Mouse (Mus musculus) heart, postnatal 10 days (tissue): ENCODE measurements around the gene Rab40b. TPM values are rescaled to one million over a fixed set of nuclear protein-coding genes. Genes with fewer than 3 reads are reported as not detected.
"Not testable (repeated sequence)": the region's sequence is repeated elsewhere in the genome, so short reads cannot be mapped to it uniquely, and the experiment has no call there.

Experiments
- DNase-seq, 2 experiments: peaks; one replicate each; pipeline ENCODE4 v3.0.0; 2021
- intact Hi-C: fragments of 180-260 bp; cut with DNase I; formaldehyde crosslinking; loops from one replicate; pipeline ENCODE4 v1.15.1; 2025
- total RNA-seq, 2 experiments: library from RNA; stranded (reverse); gene quantifications; 2 replicates each; pipeline ENCODE4 v1.2.3; 2021

Gene Rab40b
- total RNA-seq, 2 experiments from 2014 or later, result 2.1 to 2.8 TPM

DNA sequence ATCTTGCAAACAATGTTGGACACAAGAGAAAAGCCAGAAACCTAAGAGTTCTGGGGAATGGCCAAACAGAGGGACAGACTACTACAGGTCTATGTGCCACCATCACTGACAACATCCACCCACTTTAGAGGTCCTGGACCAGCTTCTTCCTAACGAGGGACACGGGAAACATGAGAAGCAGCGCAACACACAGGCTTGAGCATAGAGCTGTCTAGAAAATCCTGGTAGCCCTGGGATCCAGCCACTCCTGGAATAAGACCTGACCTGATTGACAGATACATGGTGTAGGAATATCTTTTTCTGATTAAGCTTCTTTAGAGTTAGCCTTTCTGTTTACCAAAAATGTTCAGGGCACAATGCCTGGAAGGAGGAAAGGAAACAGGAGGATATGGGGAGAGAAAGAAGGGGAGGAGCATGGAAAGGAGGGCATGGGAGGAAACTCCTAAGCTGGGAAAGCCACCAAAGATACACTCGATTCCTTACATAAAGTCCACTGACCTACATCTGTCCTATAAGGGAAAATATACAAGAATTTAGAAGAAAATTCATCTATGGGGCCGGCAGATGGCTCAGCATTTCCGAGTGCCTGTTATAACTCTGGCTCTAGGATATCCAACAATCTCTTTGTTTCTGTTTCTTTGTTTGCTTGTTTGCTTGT, 17.6 kb downstream of the Rab40b start:
- intact Hi-C loops, result no loop called here

DNA sequence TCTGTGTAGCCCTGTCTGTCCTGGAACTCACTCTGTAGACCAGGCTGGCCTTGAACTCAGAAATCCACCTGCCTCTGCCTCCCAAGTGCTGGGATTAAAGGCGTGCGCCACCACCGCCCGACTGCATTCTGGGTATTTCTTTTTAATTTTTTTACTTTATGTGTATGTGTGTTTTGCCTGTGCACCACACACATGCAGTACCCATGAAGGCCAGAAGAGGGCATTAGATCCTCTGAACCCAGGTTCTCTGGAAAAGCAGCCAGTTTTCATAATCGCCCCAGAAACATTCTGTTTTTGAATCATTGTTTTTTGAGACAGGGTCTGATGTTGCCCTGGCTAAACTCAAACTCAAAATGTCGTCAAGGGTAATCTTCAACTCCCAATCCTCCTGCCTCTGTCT, 18.4 kb downstream of the Rab40b start:
- peak in 1 of 2 experiments; percentile 52 for DNase-seq
- intact Hi-C loops, result no loop called here

More for the DNA sequence above, 17.6 kb downstream of the Rab40b start:
- no peak for DNase-seq

DNA sequence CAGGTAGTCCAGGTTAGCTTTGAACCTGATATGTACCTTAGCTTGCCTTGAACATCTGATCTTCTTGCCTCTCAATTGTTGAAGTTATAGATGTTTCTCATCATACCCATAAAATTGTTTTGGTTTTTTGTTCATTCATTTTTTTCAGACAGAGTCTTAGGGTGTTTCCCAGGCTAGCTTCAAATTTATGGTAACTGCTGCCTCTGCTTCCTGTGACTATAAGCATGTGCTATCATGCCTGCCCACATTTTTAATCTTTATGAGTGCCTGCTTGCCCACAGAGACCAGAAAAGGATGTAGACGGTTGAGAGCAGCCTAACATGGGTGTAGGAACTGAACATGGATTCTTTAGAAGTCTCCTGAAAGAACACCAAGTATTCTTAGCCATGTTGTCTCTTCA, 19.3 kb downstream of the Rab40b start:
- intact Hi-C loops, result no loop called here
- DNase-seq, result no peak

- DNase-seq, result peak in 1 of 2 experiments; percentile 36
Measured at GRCm38 (mm10) chr11:121367170-121367707, 20.8 kb downstream of the Rab40b start.

GRCm38 (mm10) chr11:121362212-121362611, 25.8 kb downstream of the Rab40b start:
- intact Hi-C loops, result no loop called here
- peak in 1 of 2 experiments; percentile 42 for DNase-seq

More at GRCm38 (mm10) chr11:121367170-121367707, 20.8 kb downstream of the Rab40b start:
- intact Hi-C loops, result no loop called here

DNA sequence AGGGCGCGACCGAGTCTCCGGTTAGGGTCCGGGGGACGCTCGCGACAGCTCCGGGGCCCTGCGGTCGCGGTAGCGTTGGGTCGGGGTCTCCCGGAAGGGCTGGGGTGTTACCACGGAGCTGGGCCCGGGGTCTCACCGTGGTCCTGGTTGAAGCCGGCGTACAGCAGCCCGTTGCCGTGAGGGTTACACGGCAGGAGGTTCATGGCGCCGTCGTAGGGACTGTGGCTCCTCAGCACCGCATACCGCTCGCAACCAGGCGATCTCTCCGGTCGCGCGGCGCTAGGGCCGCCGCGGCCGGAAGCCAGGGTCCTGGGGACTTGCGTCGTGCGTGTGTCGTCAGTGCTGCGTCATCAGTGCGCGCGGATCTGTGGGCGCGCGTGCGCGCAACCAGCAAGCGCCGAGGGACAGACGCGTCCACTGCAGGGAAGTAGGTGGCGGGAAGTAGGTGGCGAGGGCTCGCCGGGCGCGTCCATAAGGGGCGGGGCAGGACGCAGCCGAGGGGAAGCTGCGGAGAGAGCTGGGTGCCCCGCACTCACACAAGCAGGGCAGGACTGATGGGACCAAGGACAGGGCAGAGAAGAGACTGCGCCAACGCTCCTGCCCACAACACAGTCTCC, 33.9 kb downstream of the Rab40b start, which contains the start of gene Wdr45b:
TSS of gene Wdr45b (minus strand) at position 355 of the 617 bp plus-strand sequence.
- DNase-seq, result peak; percentile 99
- intact Hi-C loops, result loop anchor here (5.0 kb wide), 2 partner anchors 68 to 117 kb away; partner anchors contain the start of genes Fn3krp and Narf

DNA sequence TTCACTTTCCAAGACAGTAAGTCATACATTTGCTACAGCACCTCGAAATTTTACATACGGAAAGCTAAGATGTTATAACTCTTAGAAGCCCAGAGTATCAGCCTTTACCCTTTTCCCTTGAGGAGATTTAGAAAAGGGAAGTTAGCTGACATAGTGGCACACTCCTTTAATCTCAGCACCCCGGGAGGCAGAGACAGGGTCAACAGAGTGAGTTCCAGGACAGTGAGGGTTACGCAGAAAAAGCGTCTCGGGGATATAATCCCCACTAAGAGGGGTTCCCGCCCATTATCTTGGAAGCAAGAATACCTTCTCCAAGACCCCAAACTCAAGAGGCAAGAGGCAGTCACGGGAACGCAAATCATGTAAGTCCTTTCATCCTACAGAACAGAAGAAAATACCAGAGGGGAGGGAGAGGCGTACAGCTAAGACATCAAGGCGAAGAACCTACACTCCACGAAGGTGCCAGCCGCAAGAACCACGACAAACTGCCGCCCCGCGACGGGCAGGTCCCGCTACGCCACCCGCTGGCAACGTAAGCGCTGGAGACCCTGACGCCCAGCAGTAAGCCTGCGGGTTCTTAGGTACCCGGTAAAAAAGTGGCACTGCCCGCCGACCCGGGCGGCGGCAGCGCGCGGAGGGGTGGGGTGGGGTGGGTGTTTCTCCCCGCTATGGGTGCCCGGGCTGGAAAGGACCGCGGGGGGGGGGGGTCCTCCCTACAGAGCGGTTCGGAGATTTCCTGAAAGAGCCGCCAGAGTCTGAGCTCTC, 34.5 kb downstream of the Rab40b start:
- intact Hi-C loops, result loop anchor here (5.0 kb wide), 2 partner anchors 69 to 116 kb away; partner anchors contain the start of genes Fn3krp and Narf
- DNase-seq, result peak; percentile 31 to 44

GRCm38 (mm10) chr11:121348727-121349126, 39.3 kb downstream of the Rab40b start:
- DNase-seq, intact Hi-C loops: not testable (repeated sequence)

- intact Hi-C loops, result no loop called here
- no peak for DNase-seq
Measured at GRCm38 (mm10) chr11:121348166-121348565, 39.9 kb downstream of the Rab40b start.

- intact Hi-C loops, result no loop called here
- DNase-seq, result peak; percentile 69 to 72
Measured at GRCm38 (mm10) chr11:121347036-121347435, 41.0 kb downstream of the Rab40b start.

GRCm38 (mm10) chr11:121342423-121342822, 45.6 kb downstream of the Rab40b start:
- DNase-seq, intact Hi-C loops: not testable (repeated sequence)

- no peak for DNase-seq
- intact Hi-C loops, result no loop called here
Measured at GRCm38 (mm10) chr11:121340287-121340686, 47.8 kb downstream of the Rab40b start.

DNA sequence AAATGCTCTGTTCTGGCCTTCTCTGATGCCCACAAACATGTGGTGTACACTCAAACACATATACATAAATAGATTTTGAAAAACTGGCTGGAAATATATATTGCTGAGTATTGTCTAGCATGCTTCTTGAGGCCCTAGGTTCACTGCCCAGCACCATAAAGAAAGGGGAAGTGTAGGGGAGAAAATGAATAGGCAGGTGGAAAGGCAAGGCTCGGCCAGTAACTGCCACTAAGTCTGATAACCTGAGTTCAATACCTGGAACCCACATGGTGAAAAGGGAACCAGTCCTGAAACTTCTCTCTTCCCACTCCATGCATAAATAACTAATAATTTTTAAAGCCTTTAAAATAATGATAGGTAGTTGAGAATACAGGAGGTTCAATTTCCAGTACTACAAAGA, 48.4 kb downstream of the Rab40b start:
- intact Hi-C loops, result no loop called here
- DNase-seq, result no peak

GRCm38 (mm10) chr11:121331641-121332040, 56.4 kb downstream of the Rab40b start:
- no peak for DNase-seq
- intact Hi-C loops, result no loop called here

DNA sequence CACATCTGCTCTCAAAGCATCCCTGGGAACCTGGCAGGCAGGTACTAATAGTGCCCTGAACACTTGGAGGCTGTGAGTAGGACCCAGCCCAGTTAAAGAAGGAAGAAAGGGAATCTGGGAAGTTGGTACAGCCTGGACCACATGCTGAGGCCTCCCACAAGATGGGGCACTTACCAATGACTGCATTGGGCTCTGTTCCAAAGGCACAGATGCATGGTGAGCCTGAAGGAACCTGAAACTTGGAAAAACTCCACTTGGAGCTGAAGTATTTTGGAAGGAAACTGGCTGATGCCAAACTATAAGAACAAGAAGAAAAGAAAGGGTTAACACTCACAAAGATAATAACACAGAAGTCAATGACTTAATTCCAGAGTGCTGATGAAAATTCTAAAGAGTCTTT, 59.4 kb downstream of the Rab40b start:
- DNase-seq, result no peak

DNA sequence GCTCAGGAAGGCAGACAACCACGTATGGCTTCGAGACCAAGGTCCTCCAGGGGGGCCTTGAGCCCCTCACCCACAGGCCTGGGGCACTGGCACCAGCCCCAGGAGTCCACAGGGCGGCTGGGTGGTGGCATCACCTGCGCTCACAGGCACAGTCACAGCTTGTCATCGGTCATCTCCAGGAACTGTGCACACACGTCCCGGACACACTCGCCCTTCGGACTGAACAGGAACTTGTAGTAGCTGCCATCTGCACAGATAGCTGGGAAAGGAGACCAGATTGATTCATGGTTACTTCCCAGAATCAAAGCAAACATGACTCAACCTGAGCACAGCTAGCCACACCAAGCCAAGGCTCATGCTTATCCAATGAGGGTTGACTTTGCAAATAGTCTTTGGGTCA, 59.8 kb downstream of the Rab40b start:
- intact Hi-C loops, result no loop called here
- DNase-seq, result no peak

More for the DNA sequence above, 59.4 kb downstream of the Rab40b start:
- intact Hi-C loops, result no loop called here

GRCm38 (mm10) chr11:121326681-121327080, 61.4 kb downstream of the Rab40b start:
- DNase-seq, result no peak
- intact Hi-C loops, result no loop called here

GRCm38 (mm10) chr11:121326034-121326433, 62.0 kb downstream of the Rab40b start:
- DNase-seq, result no peak
- intact Hi-C loops, result no loop called here

DNA sequence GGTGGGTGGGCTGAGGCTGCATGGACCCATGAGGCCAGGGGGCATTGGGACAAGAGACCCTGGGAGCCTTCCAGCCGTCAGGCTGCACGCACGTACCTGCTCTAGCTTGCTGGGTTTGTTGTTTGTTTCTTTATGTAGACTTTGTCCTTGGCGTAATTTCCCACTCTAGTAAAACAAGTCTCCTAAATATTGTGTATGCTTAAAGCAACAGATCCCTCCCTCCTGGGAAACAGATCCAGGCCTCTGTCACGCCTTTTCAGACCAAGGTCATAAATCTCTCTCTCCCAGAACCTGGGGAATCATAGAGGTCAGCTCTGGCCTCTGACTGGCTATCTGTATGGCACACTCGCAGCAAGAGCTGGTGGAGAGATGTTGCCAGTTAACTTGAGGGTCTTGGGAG, 80.3 kb downstream of the Rab40b start:
- intact Hi-C loops, DNase-seq: not testable (repeated sequence)

DNA sequence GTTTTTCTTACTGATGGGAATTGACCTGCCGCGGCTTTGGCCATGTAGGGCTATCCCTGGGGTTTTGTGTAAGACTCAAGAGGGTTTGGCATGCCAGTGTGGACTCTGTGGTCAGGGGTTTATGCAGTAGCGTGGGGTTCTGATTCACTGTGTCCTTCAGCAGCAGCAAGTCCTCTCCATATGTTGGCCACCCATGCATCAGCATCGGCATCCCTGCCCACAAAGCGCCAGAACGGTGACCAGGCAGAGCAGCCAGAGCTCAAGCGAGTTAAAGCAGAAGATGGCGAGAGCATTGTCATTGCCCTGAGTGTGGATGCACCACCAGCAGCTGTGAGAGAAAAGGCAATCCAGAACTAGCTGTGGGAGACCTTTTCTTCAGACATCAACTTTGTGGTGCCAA, 81.4 kb downstream of the Rab40b start:
- no peak for DNase-seq

More for the DNA sequence above, 81.4 kb downstream of the Rab40b start:
- intact Hi-C loops, result no loop called here
